Mouse (Mus musculus): Measurements from ENCODE around the gene Astn2. TPM values are rescaled to one million over a fixed set of nuclear protein-coding genes. Genes with fewer than 3 reads are reported as not detected.

Astn2 gene
- polyA plus RNA-seq, 1 experiment from 2014 or later: 0.82 TPM

DNA sequence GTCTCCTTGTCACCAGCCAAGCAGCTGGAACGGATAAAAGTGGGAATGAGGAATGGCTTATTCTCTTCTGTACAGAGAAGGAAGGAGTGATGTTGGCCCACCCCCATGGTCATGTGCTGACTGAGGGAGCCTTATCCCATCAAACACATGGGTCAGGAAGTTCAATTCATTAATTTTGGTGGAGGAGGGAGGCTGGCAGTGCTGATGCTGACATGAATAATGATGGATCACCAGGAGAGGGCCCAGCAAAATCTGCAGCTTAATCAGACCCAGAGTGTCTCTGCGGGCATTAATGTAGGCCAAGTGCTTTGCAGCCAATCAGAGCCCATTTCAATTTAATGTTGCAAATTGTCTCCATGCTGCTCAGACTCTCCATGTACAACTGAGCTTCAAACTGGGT is 172.1 kb downstream of the Astn2 start:
- no peaks in the 10 kb centered on the region for H3K4me1 ChIP-seq
- no peaks in the 10 kb centered on the region for H3K27me3 ChIP-seq (replicated peaks)
- no peak overlapping the region for H3K4me3 ChIP-seq (replicated peaks)
- H3K9me3 ChIP-seq: no peaks in the 10 kb centered on the region
- H3K27ac ChIP-seq: no peak overlapping the region
- H3K9ac ChIP-seq: no peak overlapping the region
- ATAC-seq (ENCODE audit: insufficient read depth, low FRiP score, low read depth): no peak
- H3K36me3 ChIP-seq: no peaks in the 10 kb centered on the region
- WGBS: 39% methylated on average over 2 of the region's 2 CpGs
- no peak overlapping the region for H3K4me2 ChIP-seq

DNA sequence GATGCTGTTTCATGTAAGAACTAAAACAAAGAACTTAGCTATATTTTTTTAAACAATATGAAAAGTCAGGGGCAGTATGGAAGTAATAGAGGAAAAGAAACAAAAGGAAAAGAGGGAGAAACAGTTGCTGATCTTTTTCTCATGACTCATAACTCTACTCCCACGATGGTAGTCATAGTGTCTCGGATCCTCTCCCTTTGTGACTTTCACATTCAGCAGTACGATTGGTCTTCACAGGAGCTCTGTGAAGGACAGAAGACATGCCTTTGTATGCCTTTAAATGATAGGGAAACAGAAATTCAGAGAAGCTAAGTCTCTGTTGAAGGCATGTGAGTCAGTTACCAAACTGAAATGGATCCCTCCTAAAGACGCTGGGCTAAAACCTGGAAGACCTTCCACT is 173.7 kb downstream of the Astn2 start:
- no peak for ATAC-seq (ENCODE audit: insufficient read depth, low FRiP score, low read depth)
- WGBS: 67% methylated on average over 4 of the region's 4 CpGs
- H3K4me2 ChIP-seq: no peak overlapping the region

DNA sequence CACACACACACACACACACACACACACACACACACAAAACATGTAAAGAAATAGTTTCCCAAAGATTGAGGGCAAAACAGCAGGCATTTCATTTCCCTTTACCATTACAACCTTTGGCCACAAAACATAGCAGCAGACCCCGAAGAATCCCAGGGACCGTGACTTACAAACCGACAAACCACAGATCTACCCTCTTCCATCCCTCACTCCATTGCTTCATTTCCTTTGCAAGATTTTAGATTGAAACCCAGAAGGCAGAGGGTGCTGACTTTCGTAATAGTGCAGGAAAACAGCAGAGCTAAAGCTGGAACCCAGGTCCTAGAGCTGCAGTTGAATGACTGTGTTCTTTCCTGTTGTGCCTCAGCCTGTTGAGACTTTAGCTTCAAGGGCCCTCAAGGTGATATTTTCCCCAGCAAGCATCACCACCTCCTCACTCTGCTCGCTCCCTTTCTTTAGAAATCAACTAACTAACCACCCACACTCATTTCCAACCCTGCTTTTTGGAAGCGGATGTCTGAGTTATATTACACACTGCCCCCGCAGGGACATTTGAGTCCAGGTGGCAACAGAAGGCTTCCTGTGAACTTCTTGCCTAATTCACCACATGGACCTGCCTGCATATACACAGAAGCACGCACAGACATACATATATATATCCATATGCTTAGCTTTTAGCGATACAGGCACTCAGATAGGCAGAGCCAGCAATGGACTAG is 181.7 kb downstream of the Astn2 start:
- H3K27ac ChIP-seq: no peak overlapping the region
- no peaks in the 10 kb centered on the region for H3K4me1 ChIP-seq
- no peaks in the 10 kb centered on the region for H3K36me3 ChIP-seq
- H3K4me2 ChIP-seq: no peak overlapping the region
- H3K9ac ChIP-seq: no peak overlapping the region
- ATAC-seq (ENCODE audit: insufficient read depth, low FRiP score, low read depth): no peak
- WGBS: 84% methylated on average over 9 of the region's 9 CpGs
- no peaks in the 10 kb centered on the region for H3K27me3 ChIP-seq (replicated peaks)
- H3K4me3 ChIP-seq (replicated peaks): no peak overlapping the region
- no peaks in the 10 kb centered on the region for H3K9me3 ChIP-seq

More for the DNA sequence above, 173.7 kb downstream of the Astn2 start:
- no peaks in the 10 kb centered on the region for H3K9me3 ChIP-seq
- H3K4me3 ChIP-seq (replicated peaks): no peak overlapping the region
- H3K4me1 ChIP-seq: no peaks in the 10 kb centered on the region
- no peaks in the 10 kb centered on the region for H3K27me3 ChIP-seq (replicated peaks)
- H3K36me3 ChIP-seq: no peaks in the 10 kb centered on the region
- no peak overlapping the region for H3K27ac ChIP-seq
- H3K9ac ChIP-seq: no peak overlapping the region

DNA sequence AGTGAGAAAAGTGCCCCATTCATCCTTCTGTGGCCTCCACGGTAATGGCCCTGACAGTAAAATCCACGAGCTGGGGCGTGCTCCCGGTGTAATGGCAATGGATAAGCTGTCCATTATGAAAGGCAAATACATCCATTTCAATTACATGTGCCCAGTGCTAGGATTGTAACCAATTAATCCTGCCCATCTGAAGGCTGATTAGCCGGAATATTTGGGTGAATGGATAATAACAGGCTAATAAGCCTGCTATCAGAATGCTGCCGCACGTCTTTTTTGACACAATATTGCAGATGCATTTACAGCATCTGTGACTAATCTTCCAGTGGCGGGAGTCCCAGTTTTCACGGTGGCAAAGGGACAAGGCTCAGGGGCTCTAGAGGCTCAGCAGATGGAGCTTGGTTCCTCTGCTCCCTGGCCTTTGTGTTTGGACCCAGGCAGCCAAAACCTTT is 189.2 kb downstream of the Astn2 start:
- Histone ChIP-seq H3K9me3 (no peaks in the 10 kb centered on the region), H3K4me2 (no peak overlapping the region), H3K36me3 (no peaks in the 10 kb centered on the region), H3K27ac (no peak overlapping the region), H3K9ac (no peak overlapping the region), H3K4me3 (replicated peaks) (no peak overlapping the region), H3K27me3 (replicated peaks) (no peaks in the 10 kb centered on the region), H3K4me1 (no peaks in the 10 kb centered on the region)
- 55% methylated on average over 9 of the region's 9 CpGs for WGBS
- no peak for ATAC-seq (ENCODE audit: insufficient read depth, low FRiP score, low read depth)

DNA sequence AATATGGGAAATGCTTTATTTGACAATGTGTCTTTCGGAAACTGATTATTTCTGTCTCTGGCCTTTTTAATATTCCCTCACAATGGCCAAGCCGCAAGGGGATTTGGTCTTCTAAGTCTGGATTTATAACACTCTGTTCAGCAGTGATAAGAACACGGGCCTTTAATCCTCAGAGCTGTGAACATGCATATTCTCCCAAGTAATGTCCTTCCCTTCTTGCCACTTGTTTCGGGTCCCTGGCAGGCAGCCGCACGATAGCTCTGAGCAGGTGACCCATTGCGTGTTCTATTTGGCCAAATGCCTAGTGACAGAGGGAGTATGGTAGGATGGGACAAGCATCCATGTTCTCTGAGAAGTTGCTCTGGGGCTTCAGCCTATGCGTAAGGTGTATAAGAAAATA is 214.8 kb downstream of the Astn2 start:
- Histone ChIP-seq H3K27ac (no peak overlapping the region), H3K36me3 (no peaks in the 10 kb centered on the region), H3K27me3 (replicated peaks) (no peaks in the 10 kb centered on the region), H3K4me3 (replicated peaks) (no peak overlapping the region), H3K4me1 (no peaks in the 10 kb centered on the region), H3K4me2 (no peak overlapping the region), H3K9me3 (no peaks in the 10 kb centered on the region), H3K9ac (no peak overlapping the region)
- ATAC-seq (ENCODE audit: insufficient read depth, low FRiP score, low read depth): no peak
- WGBS: 90% methylated on average over 8 of the region's 8 CpGs

DNA sequence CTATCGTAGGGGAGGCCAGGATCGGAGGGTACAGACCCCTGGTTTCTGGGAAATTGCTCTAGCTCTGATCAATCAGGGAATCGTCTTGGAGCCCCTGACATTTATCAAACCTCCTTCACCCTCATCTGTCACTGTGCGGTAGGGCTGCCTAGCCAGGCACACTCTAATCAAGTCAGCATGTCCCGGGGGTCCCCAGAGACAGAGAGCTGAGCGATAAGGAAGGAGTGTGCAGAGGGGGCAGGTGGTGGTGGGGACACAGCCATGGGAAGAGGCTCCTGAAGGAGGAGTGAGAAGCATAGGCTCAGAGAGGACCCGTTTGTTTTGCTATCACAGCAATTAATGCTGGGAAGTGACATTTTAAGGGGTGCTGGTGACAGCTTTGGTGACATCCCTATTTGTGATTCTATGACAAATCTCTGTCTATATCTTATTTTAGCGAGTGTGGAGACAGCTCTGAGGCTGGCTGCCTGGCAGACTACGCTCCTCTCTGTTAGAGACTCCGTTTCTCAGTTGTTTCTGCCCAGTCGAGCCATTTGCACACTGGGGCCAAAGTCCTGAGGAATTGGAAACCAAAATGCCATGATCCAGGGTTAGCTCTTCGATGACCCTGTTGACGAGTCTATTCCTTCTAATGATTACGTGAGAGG is 228.4 kb downstream of the Astn2 start:
- Histone ChIP-seq H3K4me1 (no peaks in the 10 kb centered on the region), H3K4me2 (no peak overlapping the region), H3K9me3 (no peaks in the 10 kb centered on the region), H3K9ac (no peak overlapping the region), H3K27me3 (replicated peaks) (no peaks in the 10 kb centered on the region), H3K27ac (no peak overlapping the region), H3K4me3 (replicated peaks) (no peak overlapping the region), H3K36me3 (no peaks in the 10 kb centered on the region)
- WGBS: 57% methylated on average over 14 of the region's 14 CpGs
- no peak for ATAC-seq (ENCODE audit: insufficient read depth, low FRiP score, low read depth)

DNA sequence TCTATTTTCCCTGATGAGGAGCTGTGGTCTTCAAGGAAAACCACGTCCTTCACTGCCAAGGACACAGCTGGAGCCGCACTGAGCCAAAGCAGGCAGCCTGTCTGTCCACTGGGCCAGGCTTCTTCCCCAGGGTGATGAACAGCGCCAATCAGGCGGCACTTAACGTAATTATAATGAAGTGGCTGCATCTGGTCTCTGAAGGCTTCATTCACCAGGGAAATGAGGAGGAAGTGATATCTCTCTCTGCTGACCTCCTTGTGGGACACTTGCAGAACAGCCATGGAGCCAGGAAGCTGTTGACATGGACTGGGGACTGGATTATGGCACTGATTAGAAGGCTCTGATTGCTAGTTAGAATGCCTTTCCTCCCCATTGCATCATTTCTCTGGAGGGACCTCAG is 232.8 kb downstream of the Astn2 start:
- no peak overlapping the region for H3K9ac ChIP-seq
- H3K27me3 ChIP-seq (replicated peaks): no peaks in the 10 kb centered on the region
- WGBS: 76% methylated on average over 5 of the region's 5 CpGs
- no peaks in the 10 kb centered on the region for H3K9me3 ChIP-seq
- H3K4me1 ChIP-seq: no peaks in the 10 kb centered on the region
- H3K4me2 ChIP-seq: no peak overlapping the region
- no peak overlapping the region for H3K27ac ChIP-seq
- no peak overlapping the region for H3K4me3 ChIP-seq (replicated peaks)
- H3K36me3 ChIP-seq: no peaks in the 10 kb centered on the region
- ATAC-seq (ENCODE audit: insufficient read depth, low FRiP score, low read depth): no peak

DNA sequence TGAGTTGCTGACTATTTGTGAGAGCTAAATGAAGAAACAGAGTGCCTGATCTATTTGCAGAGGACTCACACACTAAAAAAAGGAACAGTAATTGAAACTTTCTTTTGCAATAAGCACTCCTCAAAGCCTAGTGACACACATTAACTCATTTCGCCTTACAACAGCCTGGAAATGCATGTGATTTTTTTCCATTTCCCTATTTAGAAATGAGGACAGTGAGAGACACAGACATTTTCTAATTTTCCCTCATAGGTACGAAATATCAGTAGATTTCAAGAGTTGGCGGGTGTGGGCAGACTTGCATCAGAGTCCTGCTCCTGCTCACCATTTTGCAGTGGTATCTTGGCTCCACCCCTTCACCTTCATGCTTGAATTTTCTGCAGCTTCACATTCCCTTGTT is 233.6 kb downstream of the Astn2 start:
- no peak overlapping the region for H3K9ac ChIP-seq
- H3K9me3 ChIP-seq: no peaks in the 10 kb centered on the region
- H3K4me2 ChIP-seq: no peak overlapping the region
- no peaks in the 10 kb centered on the region for H3K4me1 ChIP-seq
- no peaks in the 10 kb centered on the region for H3K27me3 ChIP-seq (replicated peaks)
- H3K36me3 ChIP-seq: no peaks in the 10 kb centered on the region
- no peak overlapping the region for H3K4me3 ChIP-seq (replicated peaks)
- no peak for ATAC-seq (ENCODE audit: insufficient read depth, low FRiP score, low read depth)
- WGBS: 86% methylated on average over 3 of the region's 3 CpGs
- H3K27ac ChIP-seq: no peak overlapping the region

DNA sequence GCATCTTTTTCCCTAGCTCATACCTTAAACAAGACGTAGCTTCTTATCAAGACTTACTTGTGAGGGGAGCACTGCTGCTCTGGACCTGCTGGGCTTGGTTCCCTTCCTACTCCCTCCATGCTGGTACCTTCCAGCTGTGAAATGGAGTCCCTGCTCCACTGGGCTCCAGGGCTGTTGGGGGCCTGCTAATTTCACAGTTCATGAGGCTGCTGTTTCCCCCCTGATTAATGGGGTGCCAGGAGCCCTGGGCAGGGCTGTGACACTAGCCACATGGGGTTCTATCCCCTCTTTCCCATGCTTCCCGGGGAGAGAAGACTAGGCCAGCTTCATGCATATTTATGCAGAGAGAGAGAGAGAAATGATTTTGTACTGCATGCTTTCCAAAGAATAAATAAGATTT is 234.9 kb downstream of the Astn2 start:
- ATAC-seq (ENCODE audit: insufficient read depth, low FRiP score, low read depth): no peak
- Histone ChIP-seq H3K9me3 (no peaks in the 10 kb centered on the region), H3K4me3 (replicated peaks) (no peak overlapping the region), H3K36me3 (no peaks in the 10 kb centered on the region), H3K9ac (no peak overlapping the region), H3K4me2 (no peak overlapping the region), H3K27ac (no peak overlapping the region), H3K27me3 (replicated peaks) (no peaks in the 10 kb centered on the region), H3K4me1 (no peaks in the 10 kb centered on the region)
- WGBS: 44% methylated on average over 2 of the region's 2 CpGs

DNA sequence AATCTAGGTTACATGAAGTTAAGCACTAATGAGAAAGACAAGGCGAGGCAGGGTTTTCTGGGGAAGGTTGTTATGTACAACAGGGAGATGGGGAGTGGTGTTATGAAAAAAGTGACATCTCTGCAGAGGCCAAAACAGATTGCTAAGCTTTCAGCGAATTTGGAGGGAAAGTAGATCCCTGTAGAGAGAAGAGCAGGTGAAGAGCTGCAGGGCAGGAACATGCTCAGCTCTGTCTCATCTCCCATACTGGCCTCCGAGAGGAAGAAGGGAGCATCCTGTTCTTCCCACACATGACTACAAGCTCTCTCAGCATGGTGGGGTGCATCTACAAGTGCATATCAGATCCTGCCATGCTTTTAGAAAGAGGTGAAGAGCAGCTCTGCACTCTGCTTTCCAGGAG is 245.7 kb downstream of the Astn2 start:
- no peak overlapping the region for H3K9ac ChIP-seq
- ATAC-seq (ENCODE audit: insufficient read depth, low FRiP score, low read depth): no peak
- H3K4me3 ChIP-seq (replicated peaks): no peak overlapping the region
- no peaks in the 10 kb centered on the region for H3K4me1 ChIP-seq
- no peaks in the 10 kb centered on the region for H3K36me3 ChIP-seq
- H3K27ac ChIP-seq: no peak overlapping the region
- WGBS: 77% methylated on average over 3 of the region's 3 CpGs
- H3K27me3 ChIP-seq (replicated peaks): no peaks in the 10 kb centered on the region
- H3K4me2 ChIP-seq: no peak overlapping the region
- H3K9me3 ChIP-seq: no peaks in the 10 kb centered on the region

DNA sequence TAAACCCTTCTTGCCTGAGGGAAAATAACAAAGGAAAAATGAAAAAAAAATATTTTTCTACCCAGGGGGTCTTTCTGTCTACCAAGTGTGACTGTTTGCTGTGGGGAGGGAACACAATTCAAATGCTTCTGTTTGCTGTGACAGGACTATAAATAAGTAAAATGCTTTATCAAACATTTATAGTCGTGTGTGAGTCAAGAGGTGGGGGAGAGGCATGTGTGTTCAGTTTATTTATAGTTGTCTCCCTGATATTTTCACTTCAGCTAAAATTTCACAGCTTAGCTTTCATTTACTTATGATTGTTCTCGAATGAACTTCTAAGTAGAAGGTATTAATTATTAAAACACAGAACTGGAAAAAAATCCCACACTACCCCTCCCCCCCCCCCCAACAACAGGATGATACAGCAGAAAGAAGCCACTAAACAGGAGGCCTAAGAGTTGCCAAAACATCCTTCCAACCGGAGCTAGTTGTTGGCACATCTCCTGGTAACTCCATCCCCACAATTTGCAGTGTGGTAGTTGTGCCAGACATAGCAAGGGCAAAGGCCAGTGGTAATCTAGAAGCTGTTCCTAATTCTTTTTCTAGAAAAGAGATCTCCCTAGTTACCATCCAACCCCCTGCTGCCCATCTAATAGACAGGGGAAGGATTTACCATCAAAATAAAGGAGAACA is 246.8 kb downstream of the Astn2 start:
- Histone ChIP-seq H3K9ac (no peak overlapping the region), H3K4me3 (replicated peaks) (no peak overlapping the region), H3K9me3 (no peaks in the 10 kb centered on the region), H3K27ac (no peak overlapping the region), H3K4me1 (no peaks in the 10 kb centered on the region), H3K36me3 (no peaks in the 10 kb centered on the region), H3K27me3 (replicated peaks) (no peaks in the 10 kb centered on the region), H3K4me2 (no peak overlapping the region)
- ATAC-seq (ENCODE audit: insufficient read depth, low FRiP score, low read depth): no peak
- 48% methylated on average over 3 of the region's 3 CpGs for WGBS

DNA sequence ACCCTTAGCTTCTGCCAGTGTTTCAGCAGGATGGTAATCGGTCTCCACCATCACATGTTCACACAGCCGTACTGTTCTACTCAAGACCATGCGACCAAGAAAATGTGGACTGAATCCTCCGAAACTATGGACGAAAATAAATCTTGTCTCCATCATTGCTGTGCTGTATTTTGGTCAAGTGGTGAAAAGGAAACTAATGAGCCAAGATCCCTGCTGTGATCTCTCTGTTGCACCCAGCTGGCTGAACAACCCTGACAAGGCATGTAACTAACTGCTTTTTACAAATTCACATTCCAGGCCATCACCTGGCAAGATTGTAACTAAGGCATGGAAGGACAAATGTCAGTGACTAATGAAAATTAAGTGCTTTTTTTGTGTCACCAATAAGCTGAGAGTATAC is 257.9 kb downstream of the Astn2 start:
- Histone ChIP-seq H3K4me1 (no peaks in the 10 kb centered on the region), H3K9ac (no peak overlapping the region), H3K27ac (no peak overlapping the region), H3K9me3 (no peaks in the 10 kb centered on the region), H3K27me3 (replicated peaks) (no peaks in the 10 kb centered on the region), H3K4me3 (replicated peaks) (no peak overlapping the region), H3K4me2 (no peak overlapping the region), H3K36me3 (no peaks in the 10 kb centered on the region)
- ATAC-seq (ENCODE audit: insufficient read depth, low FRiP score, low read depth): no peak
- 91% methylated on average over 5 of the region's 5 CpGs for WGBS

All from stomach, embryonic 15.5 days (tissue).